Mouse (Mus musculus) left cerebral cortex, postnatal 25 days (tissue): ENCODE data around the gene Zbtb41. TPM values are rescaled to one million over a fixed set of nuclear protein-coding genes. Genes with fewer than 3 reads are reported as not detected.
"Not testable (repeated sequence)": the region's sequence is repeated elsewhere in the genome, so short reads cannot be mapped to it uniquely, and the experiment has no call there.

Experiments used
- DNase-seq, 2 experiments: peaks; one replicate each; pipeline ENCODE4 v3.0.0; 2022; ENCODE audit warnings: low spot score in 2 of 2, mixed read lengths in 1 of 2
- intact Hi-C: fragments of 180-260 bp; cut with DNase I; formaldehyde crosslinking; loops from one replicate; pipeline ENCODE4 v1.15.1; 2025
- total RNA-seq, 2 experiments: library from RNA; stranded (reverse); gene quantifications; 2 replicates each; pipeline ENCODE4 v1.2.3; 2021

The Zbtb41 gene
- 10 to 100 TPM; 27.5 to 28.3 TPM for total RNA-seq

DNA sequence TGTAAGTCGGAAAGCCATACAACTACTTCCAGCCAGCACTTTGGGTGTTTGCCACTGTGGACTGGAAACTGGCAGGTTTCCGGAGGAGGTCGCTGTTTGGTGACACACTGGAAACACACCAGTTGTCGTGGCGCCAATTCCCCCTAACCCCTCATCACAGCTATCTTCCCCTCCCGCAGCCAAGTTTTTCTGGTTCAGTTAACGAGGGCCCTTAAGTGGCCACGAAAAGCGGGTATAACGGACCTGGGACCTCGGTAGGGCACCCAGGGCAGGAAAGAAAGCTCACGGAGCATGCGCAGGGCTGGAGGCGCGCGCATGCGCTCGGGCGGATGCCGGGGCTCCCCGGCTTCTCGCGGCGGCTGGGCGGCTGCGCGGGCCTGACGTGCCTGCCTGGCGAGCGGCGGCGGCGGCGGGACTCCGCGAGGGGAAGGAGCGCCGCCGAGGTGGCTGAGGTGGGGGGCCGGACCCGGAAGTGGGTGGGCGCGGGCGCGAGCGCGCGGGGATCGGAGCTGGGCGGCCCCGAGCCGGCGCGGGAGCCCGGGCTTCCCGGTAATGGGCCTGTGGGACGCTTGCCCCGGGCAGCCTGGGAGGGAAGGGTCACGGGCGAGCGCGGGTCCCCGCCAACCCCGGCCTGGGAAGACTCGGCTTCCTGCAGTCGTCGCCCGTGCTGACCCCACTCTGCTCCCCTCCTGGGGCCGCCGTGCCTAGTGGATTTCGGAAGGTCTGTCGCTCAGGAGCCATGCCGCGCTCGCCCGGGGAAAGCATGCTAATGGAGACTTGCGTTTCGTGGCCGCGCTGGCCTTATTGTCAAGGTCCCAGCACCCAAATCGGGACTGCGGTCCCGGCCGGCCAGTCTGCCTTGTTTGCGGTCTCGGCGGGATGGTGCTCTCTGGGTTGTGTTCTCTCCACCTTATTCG is at the start of gene Zbtb41:
Gene Zbtb41 (plus strand): TSS at position 414 of the 917 bp plus-strand sequence.
- DNase-seq, result peak; percentile 88 to 92
- intact Hi-C loops, result loop anchor here (5.0 kb wide), 1 partner anchor 75 kb away; no protein-coding TSS in a partner anchor

DNA sequence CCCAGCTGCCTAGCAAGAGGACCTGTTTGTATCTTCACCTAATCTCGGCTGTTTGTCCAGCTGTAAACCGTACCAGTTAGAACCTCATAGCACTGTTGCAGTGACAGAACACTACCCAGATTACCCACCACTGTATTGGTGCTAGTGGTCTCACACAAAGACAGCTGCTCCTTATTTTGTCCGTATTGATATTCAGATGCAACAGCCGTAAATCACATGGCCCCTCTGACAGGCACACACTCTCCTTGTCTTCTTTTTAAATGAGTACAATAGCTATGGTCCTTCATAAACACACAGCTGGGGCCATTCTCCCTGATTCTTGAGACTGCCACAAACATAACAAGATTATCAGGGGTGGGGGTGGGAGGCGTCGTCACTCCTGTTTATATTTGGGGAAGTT is 46.2 kb upstream of the Zbtb41 start:
- DNase-seq, result no peak
- intact Hi-C loops, result no loop called here

DNA sequence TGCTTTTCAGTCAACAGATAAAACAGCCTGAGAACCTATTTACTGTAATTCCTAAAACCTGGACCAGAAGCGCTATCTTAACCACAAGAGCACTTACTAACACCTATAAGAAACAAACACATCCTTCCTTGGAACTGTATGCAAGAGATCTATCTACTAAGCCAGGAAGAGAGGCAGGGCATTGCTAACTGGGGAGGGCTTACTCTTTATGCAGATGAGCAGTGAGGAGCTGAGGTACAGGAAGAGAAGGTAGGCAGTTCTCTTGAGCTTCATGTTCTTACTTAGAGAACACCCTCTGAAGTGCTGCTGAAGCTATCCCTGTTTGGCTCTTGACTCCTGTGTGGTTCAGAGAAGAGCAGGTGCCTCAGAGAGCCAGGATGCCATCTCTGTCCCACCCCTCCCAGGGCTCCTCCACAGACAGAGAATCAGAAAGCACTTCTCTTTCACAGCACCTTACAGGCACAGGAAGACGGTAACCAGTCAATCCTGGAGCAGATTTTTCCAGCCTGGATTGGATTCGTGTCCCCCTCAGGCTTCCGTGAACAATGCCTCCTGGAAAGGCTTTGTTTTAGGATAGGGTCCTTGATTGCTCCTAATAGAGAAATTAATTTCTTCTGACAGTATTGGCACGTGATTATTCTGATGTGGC is 45.3 kb upstream of the Zbtb41 start, which contains the start of gene Crb1:
Gene Crb1 (minus strand): TSS at position 463 of the 649 bp plus-strand sequence.
- intact Hi-C loops, result no loop called here
- no peak for DNase-seq

DNA sequence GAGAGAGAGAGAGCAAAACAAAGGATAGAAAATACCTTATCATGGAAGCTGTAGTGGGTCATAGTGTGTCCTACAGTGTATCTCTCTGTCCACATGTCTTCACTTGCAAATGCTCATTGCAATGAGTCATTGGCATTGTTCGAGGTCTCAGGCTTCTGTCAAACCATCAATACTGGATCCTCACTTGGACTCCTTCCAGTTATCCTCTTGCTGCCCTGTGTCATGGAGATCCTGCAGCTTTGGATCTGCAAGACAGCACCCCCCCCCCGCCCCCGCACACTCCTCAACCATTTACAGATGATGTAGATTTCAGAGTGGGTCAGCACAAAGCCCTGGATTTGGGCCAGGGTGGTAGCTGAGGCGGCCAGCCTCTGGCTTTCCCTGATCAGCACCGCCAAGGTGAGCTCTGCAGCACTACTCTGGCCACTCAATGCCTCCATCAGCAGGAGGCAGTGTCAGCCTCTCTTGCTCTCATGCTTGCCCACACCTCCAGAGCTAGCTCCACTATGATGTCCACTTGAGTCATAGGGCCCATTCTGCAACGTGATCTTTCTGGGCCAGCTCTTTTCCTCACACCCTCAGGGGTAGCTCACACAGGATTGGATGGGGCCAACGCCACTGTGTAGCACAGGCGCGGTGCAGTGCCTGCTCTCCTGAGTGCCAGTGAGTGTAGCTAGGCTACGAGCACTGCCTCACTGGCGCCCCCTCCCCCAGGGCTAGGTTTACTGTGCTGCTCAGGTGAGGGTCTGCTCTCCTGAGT is 43.0 kb upstream of the Zbtb41 start:
- DNase-seq, result no peak
- intact Hi-C loops, result no loop called here

DNA sequence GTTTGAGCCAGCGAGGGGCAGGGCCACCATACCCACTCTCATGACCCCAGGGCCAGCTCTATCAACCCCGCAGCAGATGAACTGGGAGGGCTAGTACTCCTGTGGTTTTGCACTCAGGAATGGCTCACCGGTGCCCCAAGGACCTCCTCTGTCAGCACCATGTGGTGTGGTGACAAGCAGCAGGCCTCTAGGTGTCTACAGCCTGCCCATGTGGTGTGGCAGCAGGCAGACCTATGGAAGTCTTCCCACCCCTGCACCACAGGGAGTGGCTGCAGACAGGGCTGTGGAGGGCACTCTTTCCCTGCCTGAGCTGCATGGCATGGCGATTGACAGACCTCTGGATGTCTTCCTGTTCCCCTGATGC is 42.5 kb upstream of the Zbtb41 start:
- no peak for DNase-seq
- intact Hi-C loops, result no loop called here

DNA sequence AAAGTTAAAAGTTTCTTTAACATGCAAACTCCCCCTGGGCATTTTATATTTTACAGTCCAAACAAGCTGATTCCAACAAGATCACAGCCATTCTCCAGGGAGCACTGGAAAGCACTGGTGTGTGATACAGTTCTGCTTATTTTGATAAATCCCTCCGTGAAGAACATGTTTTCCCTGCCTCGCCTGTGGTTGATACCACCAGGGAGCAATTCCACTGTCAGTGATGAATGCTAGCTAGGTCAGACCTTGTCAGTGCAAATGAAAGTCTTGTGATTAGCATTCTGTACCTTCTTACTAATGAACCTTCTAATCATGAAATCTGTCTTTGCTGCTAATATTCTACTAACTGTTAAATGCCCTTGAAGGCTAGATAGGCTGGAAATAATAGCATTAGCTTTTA is 30.3 kb upstream of the Zbtb41 start:
- intact Hi-C loops, result no loop called here
- DNase-seq, result no peak

DNA sequence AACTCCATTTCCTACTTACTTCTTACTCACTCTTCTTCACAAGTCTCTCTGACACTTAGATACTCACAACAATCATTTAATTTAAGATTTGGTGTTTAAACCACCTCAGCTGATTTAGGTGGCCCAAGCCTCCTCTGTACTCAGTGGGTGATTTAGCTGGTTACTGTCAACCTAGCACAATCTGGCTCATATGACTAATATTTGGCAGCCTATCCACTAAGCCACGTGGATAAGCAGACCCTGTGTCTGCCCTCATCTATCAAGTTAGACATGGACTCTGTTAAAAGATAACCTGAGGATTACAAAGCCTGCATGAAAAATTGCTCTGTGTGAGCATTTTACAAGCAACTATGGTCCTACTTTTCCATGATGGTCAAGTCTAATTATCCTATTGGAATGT is 25.5 kb upstream of the Zbtb41 start:
- no peak for DNase-seq
- intact Hi-C loops, result no loop called here

DNA sequence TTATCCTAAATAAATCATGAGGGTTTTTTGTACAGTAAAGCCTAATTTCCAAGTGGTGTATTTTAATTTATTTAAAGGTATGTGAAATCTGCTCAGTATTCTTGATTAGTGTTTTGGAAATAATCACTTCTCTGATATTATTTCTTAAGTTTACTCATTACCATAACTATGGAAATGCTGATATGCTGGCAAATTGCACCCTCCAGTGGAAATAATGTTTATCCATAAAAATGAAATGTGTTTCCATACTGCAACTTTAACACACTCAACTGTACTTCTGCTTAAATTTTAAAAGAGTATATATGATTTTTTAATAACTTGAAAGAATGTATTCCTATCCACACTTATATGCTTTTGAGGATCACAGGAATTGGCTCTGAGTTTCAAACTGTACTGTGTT is 16.3 kb upstream of the Zbtb41 start:
- intact Hi-C loops, result no loop called here
- DNase-seq, result no peak

DNA sequence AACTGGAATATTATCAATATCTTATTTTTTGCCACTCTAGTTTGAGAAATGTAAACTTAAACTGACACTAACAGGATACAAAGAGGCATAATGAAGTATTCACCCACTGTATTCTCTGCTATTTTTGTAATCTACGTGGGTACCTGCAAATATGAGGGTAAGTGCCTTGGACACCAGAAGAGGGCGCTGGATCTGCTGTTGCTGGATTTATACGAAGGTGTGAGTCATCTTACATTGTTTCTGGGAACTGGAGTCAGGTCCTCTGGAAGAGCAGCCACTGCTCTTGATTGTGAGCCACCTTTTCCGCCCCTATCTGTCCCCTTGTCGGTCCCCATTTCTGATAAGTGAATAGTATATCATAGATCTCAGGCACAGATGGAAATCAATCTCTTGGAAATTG is 14.4 kb upstream of the Zbtb41 start:
- no peak for DNase-seq
- intact Hi-C loops, result no loop called here

DNA sequence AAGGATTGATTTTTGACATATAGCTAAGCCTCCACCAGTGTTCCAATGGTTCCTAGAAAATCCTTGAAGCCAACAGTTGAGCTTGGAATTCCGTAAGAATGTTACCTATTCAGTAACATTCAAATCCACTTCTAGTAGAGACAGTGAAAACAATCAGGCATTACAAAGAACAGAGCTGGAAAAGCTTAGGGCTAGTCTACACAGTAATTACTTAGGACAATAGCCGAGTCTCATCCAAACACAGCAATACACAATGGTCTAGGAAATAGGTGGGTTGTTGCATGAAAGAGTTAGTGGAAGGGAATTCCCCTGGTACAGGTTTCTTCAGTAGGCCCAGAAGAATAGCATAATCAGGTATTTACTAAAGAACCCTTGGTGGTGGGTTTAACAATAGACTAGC is 9.7 kb upstream of the Zbtb41 start:
- intact Hi-C loops, DNase-seq: not testable (repeated sequence)

DNA sequence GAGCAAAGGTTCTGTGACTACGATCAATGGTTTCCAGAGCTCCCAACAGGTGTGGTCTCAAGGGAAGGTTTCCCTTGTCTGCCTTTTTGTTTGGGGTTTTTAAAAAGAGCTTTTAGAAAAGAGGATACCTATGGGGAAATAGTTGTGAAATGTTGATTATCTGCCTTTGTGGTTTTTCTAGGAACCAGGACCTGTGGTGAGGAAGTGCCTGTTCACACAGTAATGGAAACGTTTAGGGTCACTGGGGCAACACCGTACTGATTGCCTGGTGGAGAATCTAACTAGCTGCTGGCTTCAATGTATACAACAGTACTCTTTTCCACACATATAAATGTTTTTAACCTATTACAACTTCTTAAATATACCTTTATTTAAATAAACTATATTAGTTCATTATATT is 8.6 kb upstream of the Zbtb41 start:
- intact Hi-C loops, result no loop called here
- no peak for DNase-seq

DNA sequence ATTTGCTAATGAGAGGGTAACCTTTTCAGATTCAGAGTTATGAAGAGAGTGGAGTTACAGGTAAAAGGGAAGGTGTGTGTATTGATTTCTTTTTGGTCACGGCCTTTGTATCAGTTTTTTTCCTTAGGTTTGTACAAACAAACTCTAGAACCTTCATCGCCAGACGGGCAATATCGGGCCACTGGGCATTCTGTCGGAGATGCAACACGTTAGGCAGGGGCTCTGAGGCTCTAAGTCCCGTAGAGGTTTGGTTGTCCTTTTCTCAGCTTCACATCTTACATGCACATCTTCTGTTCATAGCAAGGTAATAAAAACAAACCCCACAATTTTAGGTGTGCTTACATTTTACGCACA is 590 bp upstream of the Zbtb41 start:
- no peak for DNase-seq
- intact Hi-C loops, result loop anchor here (5.0 kb wide), 1 partner anchor 74 kb away; no protein-coding TSS in a partner anchor

DNA sequence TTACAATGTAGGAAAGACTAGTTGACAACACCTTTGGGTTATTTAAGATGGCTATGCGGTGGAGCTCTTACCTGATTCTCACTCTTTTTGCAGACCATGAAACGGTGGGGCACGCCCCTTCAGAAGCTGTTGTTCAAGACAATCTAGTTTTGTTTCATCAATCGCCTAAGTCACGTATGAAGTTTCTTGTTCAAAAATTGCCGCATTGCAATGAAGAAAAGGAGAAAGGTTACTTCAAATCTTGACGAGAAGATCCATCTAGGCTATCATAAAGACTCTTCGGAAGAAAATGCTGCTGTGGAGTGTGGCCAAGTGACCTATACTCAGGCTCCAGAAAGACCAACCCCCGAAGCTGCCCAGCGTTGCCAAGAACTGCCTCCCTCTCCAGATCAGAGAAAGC is 853 bp downstream of the Zbtb41 start:
- peak in 1 of 2 experiments; percentile 10 for DNase-seq
- intact Hi-C loops, result loop anchor here (5.0 kb wide), 1 partner anchor 76 kb away; no protein-coding TSS in a partner anchor

DNA sequence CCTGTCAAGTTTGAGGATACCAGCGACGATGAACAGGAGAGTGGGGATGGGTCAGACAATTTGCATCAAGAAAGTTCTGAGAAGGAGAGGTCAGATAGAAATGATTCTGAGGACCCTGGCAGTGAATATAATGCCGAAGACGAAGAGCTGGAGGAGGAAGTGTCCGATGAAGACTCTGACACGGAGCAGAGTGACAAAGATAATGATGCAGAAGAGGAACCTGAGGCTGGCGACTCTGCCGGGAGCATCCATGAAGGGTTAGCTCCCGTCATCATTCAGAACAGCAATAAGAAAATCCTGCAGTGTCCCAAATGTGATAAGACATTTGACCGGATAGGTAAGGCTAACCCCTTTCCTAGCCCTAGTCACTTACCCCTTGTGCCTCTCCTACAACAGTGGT is 1.8 kb downstream of the Zbtb41 start:
- intact Hi-C loops, result loop anchor here (5.0 kb wide), 1 partner anchor 77 kb away; no protein-coding TSS in a partner anchor
- no peak for DNase-seq

DNA sequence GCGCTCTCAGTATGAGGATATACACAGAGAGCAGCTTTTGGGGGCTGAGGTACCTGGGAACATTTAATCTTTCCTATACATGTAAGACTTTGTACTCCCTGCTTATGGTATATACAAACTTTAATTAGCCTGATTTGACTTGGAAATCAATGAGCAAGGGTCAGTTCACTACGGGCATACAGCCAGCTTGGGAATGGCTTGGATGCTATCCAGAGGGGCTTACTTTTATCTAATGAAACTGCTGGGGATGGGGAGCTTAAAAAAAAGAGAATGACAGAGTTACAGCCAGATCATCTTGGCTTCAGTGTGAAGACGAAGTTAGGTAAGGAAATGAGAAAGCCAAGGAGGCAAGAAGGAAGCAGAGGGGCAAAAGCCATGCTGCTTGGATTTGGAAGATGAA is 2.9 kb downstream of the Zbtb41 start:
- DNase-seq, result no peak
- intact Hi-C loops, result no loop called here

DNA sequence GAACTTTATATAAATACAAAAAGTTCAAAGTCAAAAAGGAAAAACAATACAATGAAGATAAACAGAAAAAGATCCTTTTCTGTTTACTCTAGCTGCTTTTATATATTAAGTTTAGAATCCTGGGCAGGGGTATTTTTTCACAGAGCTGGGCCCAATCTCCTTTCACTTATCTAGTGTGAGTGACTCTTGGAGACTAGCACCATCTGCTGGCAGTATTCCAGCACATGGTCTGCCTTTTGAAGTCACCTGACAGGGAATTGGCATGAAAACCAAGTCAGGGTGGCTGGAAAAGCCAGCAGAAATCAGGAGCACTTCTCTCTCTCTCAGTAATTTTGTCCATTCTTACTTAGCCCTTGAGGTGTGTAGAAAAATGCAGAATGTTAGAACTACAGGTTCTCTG is 16.3 kb downstream of the Zbtb41 start:
- intact Hi-C loops, result no loop called here
- DNase-seq, result peak in 1 of 2 experiments; percentile 30

DNA sequence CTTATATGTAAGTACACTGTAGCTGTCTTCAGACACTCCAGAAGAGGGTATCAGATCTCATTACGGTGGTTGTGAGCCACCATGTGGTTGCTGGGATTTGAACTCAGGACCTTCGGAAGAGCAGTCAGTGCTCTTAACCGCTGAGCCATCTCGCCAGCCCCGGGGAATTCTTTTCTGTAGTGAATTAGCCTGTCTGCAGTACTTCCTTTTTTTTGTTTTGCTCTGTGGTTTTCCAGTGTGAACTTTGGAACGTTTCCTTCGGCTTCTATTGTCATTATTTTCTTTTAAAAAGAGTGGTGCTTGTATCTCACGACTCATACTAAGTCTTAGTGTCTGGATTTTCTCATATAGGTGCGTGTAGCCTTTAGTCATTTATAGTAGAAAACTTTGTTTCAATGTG is 21.0 kb downstream of the Zbtb41 start:
- intact Hi-C loops, DNase-seq: not testable (repeated sequence)

DNA sequence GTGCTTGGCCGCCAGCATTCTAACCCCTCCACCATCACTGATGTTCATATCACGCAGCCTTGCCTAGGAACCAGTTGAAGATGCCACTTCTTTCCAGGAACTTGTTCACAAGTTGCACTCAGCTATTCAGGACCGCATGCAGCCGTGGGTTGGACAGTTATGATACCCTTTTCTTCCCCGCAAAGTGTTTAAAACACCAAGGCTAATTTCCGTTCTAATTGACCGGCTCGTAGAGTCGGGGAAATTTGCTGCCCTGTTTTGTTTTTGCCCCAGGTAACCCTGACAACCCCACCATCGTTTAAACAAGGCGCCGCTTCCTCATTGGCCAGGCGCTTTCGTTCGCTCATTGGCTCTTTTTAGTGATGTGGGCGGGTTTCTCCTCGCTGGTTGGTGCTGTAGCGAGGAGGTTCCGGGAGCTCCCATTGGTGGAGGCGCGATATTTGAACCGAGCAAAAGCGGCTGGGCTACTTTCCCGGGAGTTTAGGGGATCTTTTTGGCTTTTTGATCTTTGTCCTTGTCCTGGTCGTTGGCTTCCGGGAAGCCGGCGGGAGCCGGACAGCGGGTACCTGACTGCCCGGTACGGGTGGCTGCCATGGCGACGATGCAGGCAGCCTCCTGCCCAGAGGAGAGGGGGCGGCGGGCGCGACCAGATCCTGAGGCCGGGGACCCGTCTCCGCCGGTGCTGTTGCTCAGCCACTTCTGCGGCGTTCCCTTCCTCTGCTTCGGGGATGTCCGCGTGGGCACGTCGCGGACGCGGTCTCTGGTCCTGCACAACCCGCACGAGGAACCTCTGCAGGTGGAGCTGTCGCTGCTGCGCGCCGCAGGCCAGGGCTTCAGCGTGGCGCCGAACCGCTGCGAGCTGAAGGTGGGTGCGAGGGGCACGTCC is 32.5 kb downstream of the Zbtb41 start, which contains the start of gene Aspm:
Gene Aspm (plus strand): TSS at position 433 of the 886 bp plus-strand sequence.
- intact Hi-C loops, result loop anchor here (10.0 kb wide), 1 partner anchor 1210 kb away; no protein-coding TSS in a partner anchor

More for the DNA sequence above, 32.5 kb downstream of the Zbtb41 start, which contains the start of gene Aspm:
- peak; percentile 83 to 94 for DNase-seq
